Mouse (Mus musculus) kidney, postnatal 0 days (tissue): ENCODE measurements around the gene Cdc25a. TPM values are rescaled to one million over a fixed set of nuclear protein-coding genes. Genes with fewer than 3 reads are reported as not detected.
A peak's percentile ranks its signal among the peaks of the same experiment; 100 is the strongest.

Experiments used
- ATAC-seq: fragments of 200-750 bp; cut with Nextera tagmentation; replicated peaks from 2 replicates; pipeline ENCODE4 v1.8.0; 2017; ENCODE audit warnings: low read depth, moderate number of reproducible peaks, moderate TSS enrichment, moderate library complexity; ENCODE audit not compliant: low FRiP score
- DNase-seq: peaks from one replicate; pipeline ENCODE4 v3.0.0-alpha.2; 2016; ENCODE audit warnings: low spot score
- H3K27ac ChIP-seq: fragments of 300-500 bp; sonication (generic); 2 replicates; pipeline ENCODE4 v1.5.1; 2014; ENCODE audit warnings: mild to moderate bottlenecking
- H3K27me3 ChIP-seq: fragments of 300-500 bp; sonication (generic); 2 replicates; pipeline ENCODE4 v1.6.1; 2014; ENCODE audit warnings: low read length, mixed read lengths; ENCODE audit not compliant: insufficient read depth
- H3K36me3 ChIP-seq: fragments of 300-500 bp; sonication (generic); 2 replicates; pipeline ENCODE4 v1.6.1; 2014; ENCODE audit warnings: low read length, mixed read lengths; ENCODE audit not compliant: insufficient read depth
- H3K4me1 ChIP-seq: fragments of 300-500 bp; sonication (generic); replicated peaks from 2 replicates; pipeline ENCODE4 v1.6.1; 2014; ENCODE audit warnings: antibody characterized with exemption, low read length, mixed read lengths; ENCODE audit not compliant: insufficient read depth
- H3K4me2 ChIP-seq: fragments of 300-500 bp; sonication (generic); 2 replicates; pipeline ENCODE4 v1.6.1; 2014; ENCODE audit warnings: mild to moderate bottlenecking, low read length, moderate library complexity, mixed read lengths
- H3K4me3 ChIP-seq: fragments of 300-500 bp; sonication (generic); replicated peaks from 2 replicates; pipeline ENCODE4 v1.5.1; 2014; ENCODE audit warnings: low read depth, low read length
- H3K9ac ChIP-seq: fragments of 300-500 bp; sonication (generic); 2 replicates; pipeline ENCODE4 v1.6.1; 2014; ENCODE audit warnings: low read depth, low read length
- H3K9me3 ChIP-seq: fragments of 300-500 bp; sonication (generic); replicated peaks from 2 replicates; pipeline ENCODE4 v1.6.1; 2016; ENCODE audit warnings: low read length, inconsistent platforms, mixed read lengths
- CTCF ChIP-seq: IDR thresholded peaks from 2 replicates; pipeline ENCODE4 v1.5.1; 2016; ENCODE audit warnings: antibody characterized with exemption, low read depth, mild to moderate bottlenecking, moderate library complexity
- WGBS: fragments of 180-500 bp; shearing (Covaris S2); extraction: QIAGEN DNeasy Blood & Tissue Kit; methylation state at CpG from one replicate; pipeline ENCODE4 v1.1.7; 2014; 5-methylcytosine and 5-hydroxymethylcytosine counted together
- polyA plus RNA-seq: library from polyadenylated mRNA; unstranded; fragments of >200 nt; fragmentation: Nextera tagmentation; extraction: Ambion mirVana; gene quantifications from 2 replicates; pipeline ENCODE4 v1.2.1, GENCODE M21; 2015

Gene Cdc25a
- polyA plus RNA-seq, 1 experiment from 2014 or later = 15.7 TPM

GRCm38 (mm10) chr9:109907774-109908465 lies 32.5 kb downstream of the Cdc25a start:
- 61% methylated on average over 6 of the region's 6 CpGs for WGBS
- H3K27ac ChIP-seq = no peak overlapping the region

DNA sequence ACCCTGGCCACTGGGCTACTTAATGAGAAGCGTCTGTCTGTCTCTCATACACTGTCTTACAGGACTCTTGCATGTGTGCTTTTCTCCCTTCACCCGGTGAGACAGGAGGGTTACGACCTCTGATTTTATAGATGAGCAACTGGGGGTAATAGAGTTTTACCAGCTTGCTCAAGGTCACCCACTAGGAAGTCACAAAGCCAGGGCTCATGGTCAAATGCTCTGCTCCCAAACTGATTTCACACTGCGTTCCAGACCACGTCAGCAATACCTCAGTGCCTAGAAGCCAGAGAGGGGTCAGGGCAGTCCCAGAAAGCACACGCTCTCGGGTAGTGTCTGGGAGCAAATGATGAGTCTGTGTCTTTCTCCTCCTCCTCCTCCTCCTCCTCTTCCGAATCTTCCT lies 33.7 kb downstream of the Cdc25a start:
- Histone ChIP-seq H3K27me3 (no peaks in the 10 kb centered on the region), H3K9ac (no peak overlapping the region), H3K36me3 (no peaks in the 10 kb centered on the region), H3K4me3 (no peak overlapping the region), H3K4me1 (0 out of 2 replicates have a peak, but pooled peaks cover 4% of the 10 kb centered on the region), H3K4me2 (no peak overlapping the region), H3K27ac (no peak overlapping the region), H3K9me3 (no peaks in the 10 kb centered on the region)
- WGBS = 73% methylated on average over 8 of the region's 8 CpGs
- DNase-seq (no peak), ATAC-seq (no peak)
- TF ChIP-seq CTCF = no peak

More at GRCm38 (mm10) chr9:109907774-109908465, 32.5 kb downstream of the Cdc25a start:
- no peak overlapping the region for H3K4me2 ChIP-seq
- H3K4me1 ChIP-seq = 0 out of 2 replicates have a peak, but pooled peaks cover 4% of the 10 kb centered on the region
- ATAC-seq (no peak), DNase-seq (no peak)
- no peaks in the 10 kb centered on the region for H3K9me3 ChIP-seq
- TF ChIP-seq CTCF = no peak
- H3K27me3 ChIP-seq = no peaks in the 10 kb centered on the region
- no peak overlapping the region for H3K4me3 ChIP-seq
- H3K9ac ChIP-seq = no peak overlapping the region
- no peaks in the 10 kb centered on the region for H3K36me3 ChIP-seq

DNA sequence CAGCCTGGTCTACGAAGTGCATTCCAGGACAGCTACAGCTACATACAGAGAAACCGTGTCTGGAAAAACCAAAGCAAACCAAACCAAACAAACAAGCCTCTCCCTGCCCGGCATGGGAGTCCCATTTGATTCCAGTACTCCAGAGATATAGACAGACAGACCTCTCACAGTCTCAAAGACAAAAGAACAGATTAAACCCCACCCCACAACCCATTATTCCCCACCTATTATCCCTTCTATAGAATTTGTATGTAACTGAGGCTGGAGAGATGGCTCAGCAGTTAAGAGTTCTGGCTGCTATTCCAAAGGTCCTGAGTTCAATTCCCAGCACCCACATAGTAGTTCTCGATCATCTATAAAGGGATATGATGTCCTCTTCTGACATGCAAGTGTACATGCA lies 34.5 kb downstream of the Cdc25a start:
- no peak for DNase-seq
- Histone ChIP-seq H3K9ac (no peak overlapping the region), H3K4me1 (0 out of 2 replicates have a peak, but pooled peaks cover 4% of the 10 kb centered on the region), H3K4me3 (no peak overlapping the region), H3K36me3 (no peaks in the 10 kb centered on the region), H3K4me2 (no peak overlapping the region), H3K27ac (no peak overlapping the region), H3K27me3 (no peaks in the 10 kb centered on the region), H3K9me3 (no peaks in the 10 kb centered on the region)
- no peak for ATAC-seq
- no peak for TF ChIP-seq CTCF
- WGBS = 93% methylated on average over 4 of the region's 4 CpGs

DNA sequence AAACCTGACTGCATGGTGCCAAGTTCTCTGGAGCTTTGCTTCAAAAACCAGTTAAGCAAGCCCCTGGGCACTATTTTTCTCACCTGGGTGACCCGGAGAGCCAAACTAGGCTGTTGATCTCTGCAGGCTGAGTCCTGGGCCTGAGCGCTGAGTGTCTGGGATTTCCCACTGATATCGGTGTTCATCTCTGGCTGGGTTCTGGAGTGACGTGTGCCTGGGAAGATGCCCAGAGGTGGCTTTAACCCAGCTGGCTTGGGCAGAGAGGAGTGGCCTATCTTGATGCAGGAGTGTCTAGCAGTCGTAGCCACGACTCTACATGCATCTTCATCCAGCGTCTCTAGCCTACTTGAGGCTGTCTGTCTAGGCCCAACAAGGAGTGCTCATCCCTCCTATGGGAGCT lies 36.4 kb downstream of the Cdc25a start:
- Histone ChIP-seq H3K27ac (no peak overlapping the region), H3K4me2 (no peak overlapping the region), H3K4me3 (no peak overlapping the region), H3K9me3 (no peaks in the 10 kb centered on the region), H3K27me3 (no peaks in the 10 kb centered on the region), H3K9ac (no peak overlapping the region), H3K4me1 (0 out of 2 replicates have a peak, but pooled peaks cover 4% of the 10 kb centered on the region), H3K36me3 (no peaks in the 10 kb centered on the region)
- no peak for DNase-seq
- no peak for TF ChIP-seq CTCF
- no peak for ATAC-seq
- WGBS = 81% methylated on average over 7 of the region's 7 CpGs

DNA sequence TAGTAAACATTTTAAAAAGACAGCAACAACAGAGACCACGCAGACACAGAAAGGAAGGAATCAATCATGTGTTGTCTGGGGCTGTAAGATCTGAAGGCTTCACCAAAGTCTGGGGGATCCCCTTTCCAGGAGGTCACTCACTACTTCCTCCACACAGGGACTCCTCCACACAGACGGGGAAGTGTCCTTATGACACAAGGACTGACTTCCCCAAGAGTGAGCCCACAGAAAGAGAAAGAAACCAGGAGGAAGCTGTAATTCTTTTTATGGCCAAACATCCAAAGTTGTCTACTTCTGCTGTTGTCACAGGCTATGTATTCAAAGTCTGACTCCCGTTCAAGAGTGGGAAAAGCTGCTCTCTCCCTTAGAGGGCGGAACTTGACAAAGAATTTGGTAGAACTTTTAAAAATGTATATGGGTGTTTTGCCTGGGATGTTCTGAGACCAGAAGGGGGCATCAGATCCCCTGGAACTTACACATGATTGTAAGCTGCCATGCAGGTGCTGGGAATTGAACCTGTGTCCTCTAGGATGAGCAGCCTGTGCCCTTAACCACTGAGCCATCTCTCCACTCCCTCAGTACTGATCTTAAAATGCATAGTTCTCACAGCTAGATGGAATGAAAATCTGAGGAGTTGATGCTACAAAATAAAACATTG lies 39.0 kb downstream of the Cdc25a start:
- Histone ChIP-seq H3K4me3 (no peak overlapping the region), H3K9me3 (no peaks in the 10 kb centered on the region), H3K27ac (peak overlapping the region; percentile 51; the same call in 1 of the 2 replicates), H3K36me3 (no peaks in the 10 kb centered on the region), H3K4me2 (peak overlapping the region; percentile 31; the same call in 1 of the 2 replicates), H3K9ac (no peak overlapping the region), H3K27me3 (no peaks in the 10 kb centered on the region), H3K4me1 (no peaks in the 10 kb centered on the region)
- peak; percentile 31 for TF ChIP-seq CTCF
- ATAC-seq (peak; percentile 71), DNase-seq (peak; percentile 84)
- WGBS = 28% methylated on average over 4 of the region's 4 CpGs

GRCm38 (mm10) chr9:109917931-109918330 lies 42.6 kb downstream of the Cdc25a start:
- H3K9me3 ChIP-seq = no peaks in the 10 kb centered on the region
- no peak for TF ChIP-seq CTCF
- DNase-seq (no peak), ATAC-seq (no peak)
- H3K4me1 ChIP-seq = no peaks in the 10 kb centered on the region
- H3K4me3 ChIP-seq = no peak overlapping the region
- no peak overlapping the region for H3K4me2 ChIP-seq
- no peak overlapping the region for H3K9ac ChIP-seq
- H3K27me3 ChIP-seq = no peaks in the 10 kb centered on the region
- 88% methylated on average over 2 of the region's 2 CpGs for WGBS
- no peak overlapping the region for H3K27ac ChIP-seq
- H3K36me3 ChIP-seq = no peaks in the 10 kb centered on the region
